Mouse (Mus musculus): Measurements from ENCODE around the gene Cga.

Cga gene

DNA sequence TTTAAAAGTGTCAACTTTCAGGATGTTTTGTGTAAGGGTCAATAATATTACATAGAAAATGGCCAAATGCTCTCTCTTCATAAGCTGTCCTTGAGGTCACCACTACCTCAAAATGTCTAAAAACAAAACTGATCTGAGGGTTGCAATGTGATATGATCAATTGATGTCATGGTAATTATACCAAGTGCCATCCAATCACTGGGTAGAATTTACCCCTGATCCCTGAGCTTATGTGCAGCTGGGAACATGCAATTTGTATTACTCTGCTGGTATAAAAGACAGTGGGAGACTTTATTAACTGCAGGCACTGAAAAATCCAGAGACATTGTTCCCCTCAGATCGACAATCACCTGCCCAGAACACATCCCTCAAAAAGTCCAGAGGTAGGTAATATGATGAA lies at the start of gene Cga:
TSS of gene Cga (plus strand) at position 301 of the 400 bp plus-strand sequence.
- no peak for DNase-seq (ENCODE audit: extremely low spot score)

DNA sequence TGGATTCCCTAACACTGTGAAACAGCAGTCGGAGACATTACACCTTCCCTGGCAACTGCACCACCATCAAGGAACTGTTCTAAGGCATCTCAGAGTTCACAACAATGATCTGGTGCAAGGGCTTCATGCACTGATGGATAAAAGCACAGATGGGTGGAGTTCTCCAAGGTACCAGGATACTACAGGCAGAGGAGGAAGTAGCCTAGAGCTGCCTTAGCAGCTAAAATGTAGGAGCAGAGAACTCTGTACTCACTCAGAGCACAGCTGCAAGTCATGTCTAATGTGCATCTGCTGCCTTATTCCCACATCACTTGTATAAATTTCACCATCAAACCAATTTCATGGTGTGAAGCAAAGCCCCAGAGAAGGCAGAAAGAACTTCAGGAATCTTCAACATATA lies 49.7 kb upstream of the Cga start:
- DNase-seq (ENCODE audit: extremely low spot score): no peak

DNA sequence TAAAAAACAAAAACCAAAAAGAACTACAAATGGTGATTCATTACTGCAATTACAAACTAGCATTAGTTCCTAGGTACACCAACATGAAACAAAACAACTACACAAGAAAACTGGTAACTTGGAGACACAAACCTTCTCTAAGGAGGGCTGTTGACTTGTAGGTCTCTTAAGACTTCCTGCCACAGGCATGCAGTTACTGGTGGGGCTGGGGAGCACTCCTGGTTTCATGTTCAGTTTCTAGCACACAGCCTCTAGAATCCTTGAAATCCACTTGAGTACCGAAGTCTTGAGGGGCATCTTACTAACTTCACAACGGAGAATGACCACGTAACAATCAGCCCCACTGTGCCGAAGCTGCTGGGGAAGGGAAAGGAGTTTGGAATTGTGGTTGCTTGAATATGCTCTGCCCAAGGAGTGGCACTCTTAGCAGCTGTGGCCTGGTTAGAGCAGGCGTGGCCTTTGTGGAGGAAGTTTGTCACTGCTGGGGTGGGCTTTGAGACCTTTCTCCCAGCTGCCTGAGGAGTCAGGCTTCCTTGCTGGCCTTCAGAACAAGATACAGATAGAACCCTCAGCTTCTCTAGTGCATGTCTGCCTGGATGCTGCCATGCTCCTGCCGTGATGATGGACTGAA lies 45.8 kb upstream of the Cga start:
- DNase-seq (ENCODE audit: extremely low spot score): no peak

DNA sequence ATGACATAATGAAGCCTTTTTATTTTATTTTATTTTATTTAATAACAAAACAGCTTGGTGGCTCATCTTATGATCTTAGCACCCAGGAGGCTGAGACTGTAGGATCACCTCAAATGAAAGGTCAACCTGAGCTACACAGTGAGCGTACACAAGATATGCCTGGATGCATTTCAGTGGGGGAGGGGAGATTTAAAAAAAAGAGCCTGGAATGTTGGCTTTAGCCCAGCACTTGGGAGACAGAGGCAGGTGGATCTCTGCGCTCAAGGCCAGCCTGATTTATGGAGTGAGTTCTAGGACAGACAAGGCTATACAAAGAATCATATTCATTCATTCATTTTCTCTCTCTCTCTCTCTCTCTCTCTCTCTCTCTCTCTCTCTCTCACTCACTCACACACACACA lies 43.4 kb upstream of the Cga start:
- DNase-seq (ENCODE audit: extremely low spot score): no peak

DNA sequence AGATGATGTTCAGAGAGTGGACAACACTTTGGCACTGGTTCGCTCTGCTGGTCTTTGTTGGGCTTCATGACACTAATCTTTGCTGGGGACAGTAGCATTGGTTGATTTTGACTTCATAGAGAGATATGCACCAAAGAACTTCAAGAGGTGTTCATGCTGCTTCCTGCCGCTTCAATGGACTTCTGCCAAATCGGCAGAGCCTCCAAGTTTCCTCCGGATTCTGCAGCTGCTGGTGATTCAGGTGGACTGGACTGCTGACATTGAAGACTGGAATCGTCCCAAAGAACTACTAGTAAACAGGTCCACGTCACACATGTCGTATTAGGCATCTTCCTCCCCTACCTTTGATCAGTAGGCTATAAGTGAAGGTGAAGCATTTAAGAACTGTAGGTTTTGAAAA lies 41.5 kb upstream of the Cga start:
- DNase-seq (ENCODE audit: extremely low spot score): no peak

DNA sequence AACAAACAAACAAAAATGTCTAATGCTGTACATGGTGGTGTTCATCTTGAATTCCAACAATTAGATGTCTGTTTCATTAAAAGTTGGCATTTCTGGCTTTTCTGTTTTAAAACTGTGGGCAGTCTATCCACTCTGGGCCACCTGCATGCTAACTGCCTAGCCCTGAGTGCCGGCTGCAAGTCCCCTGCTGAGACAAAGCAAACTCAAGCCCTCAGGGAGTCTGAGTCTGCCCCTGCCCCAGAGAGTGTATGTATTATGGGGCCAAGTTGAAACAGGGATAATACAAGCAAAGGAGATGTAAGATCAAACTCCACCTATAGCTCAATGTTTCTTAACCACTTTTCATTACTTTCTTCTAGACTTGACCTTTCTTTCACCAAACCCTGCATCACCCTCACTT lies 37.6 kb upstream of the Cga start:
- DNase-seq (ENCODE audit: extremely low spot score): no peak

DNA sequence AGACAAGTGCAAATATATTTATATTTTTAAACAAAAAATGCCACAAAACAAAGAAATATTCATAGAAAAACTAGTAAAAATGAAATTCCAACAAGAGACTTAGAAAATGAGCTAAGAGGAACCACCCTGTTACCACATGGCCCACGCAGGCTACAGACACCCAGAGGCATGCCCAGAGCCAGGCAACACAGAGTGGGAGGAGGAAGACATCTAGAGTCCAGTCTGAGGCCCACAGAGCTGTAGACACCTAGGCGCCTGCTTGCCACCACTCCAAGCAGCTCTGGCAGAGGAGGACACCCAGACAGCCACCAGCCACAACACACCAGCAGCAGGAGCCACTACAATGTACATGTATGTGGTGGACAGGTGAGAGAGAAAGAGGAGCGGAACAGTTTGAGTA lies 34.7 kb upstream of the Cga start:
- no peak for DNase-seq (ENCODE audit: extremely low spot score)

DNA sequence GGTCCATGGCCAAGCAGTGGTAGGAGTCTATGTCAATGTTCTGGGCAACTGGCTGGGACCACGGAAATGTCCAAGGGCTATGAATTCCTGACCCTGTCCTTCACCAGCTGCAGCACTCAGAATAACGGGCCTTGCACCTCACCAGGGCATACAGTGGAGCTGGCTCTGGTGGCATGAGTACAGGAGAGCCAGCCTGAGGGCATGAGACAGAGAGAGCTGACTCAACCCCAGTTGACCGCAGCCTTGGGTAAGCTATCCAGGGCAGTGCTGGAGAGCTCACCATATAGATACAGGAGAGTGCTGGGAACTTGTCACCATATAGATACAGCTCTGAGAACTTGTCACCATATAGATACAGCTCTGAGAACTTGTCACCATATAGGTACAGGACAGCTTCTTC lies 34.2 kb upstream of the Cga start:
- DNase-seq (ENCODE audit: extremely low spot score): no peak

DNA sequence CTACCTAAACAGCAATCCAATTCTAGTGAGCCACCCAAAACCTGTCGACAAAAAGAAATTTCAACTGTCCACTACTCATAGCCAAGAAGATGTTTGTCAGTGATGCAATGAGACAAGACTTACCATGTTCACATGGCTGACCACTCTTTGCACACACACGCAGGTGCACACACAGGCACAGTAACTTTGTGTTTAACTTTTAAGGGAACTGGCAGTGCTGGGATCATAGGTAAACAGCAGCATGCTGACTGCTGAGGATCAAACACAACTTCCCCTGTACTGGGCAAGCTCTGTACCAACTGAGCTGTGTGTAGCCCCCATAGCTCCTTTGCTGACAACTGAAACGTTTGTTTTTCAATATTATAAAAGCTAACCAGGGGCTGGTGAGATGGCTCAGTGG lies 32.1 kb upstream of the Cga start:
- no peak for DNase-seq (ENCODE audit: extremely low spot score)

DNA sequence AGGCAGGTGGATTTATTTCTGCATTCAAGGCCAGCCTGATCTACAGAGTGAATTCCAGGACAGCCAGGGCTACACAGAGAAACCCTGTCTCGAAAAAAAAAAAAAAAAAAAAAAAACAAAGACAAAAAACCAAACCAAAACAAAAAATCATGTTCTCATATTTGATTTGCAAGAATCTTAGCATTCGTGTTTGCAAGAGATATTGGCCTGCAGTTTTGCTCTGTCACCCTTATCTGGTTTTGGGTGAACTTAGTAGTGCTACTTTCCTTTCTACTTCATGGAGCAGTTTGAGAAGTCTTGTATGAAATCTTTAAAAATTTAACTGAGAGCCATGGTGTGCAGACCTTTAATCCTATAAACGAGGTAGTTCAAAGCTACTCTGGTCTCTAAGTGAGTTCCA lies 23.8 kb upstream of the Cga start:
- no peak for DNase-seq (ENCODE audit: extremely low spot score)

DNA sequence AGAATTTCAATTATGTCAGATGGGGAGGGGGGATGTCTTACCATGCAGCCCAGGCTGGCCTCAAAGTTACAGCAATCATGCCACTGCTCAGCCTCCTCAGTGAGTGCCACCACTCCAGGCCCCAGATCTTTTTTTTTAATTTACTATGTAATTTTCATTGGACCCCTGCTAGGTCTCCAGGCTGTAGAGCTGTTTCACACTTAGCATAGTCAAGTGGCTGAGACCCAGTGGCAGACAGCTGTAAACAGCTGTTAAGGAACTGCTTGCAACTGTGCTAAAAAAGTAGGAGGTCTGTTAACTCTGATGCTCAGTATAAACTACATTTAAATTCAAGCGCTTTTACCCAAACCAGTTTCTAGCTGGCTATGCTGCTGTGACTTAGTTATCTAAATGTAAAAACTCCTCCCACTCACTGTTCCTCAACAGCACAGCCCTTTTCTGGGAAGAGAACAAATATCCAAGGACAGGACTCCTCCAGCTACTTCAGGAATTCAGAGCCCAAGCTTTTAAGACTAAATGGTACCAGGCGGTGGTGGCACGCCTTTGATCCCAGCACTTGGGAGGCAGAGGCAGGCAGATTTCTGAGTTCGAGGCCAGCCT lies 20.6 kb upstream of the Cga start:
- no peak for DNase-seq (ENCODE audit: extremely low spot score)

DNA sequence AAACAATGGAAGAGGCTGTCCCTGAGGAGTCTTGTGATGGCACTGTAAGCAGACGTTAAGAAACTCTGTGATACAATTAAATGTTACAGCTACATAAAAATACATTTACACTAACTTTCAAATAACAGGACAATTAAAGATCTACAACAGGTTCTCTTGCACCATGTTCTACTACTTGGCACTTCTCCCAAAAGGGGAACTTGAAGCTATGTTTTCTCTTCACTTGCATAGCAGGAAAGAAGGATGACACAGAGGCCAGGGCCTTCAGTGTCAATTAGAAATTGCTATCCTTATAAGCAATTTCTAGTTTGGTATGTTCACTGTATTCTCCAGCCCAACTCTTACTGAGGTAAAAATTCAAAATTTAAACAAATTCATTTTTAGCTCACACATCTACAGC lies 19.3 kb upstream of the Cga start:
- DNase-seq (ENCODE audit: extremely low spot score): no peak

DNA sequence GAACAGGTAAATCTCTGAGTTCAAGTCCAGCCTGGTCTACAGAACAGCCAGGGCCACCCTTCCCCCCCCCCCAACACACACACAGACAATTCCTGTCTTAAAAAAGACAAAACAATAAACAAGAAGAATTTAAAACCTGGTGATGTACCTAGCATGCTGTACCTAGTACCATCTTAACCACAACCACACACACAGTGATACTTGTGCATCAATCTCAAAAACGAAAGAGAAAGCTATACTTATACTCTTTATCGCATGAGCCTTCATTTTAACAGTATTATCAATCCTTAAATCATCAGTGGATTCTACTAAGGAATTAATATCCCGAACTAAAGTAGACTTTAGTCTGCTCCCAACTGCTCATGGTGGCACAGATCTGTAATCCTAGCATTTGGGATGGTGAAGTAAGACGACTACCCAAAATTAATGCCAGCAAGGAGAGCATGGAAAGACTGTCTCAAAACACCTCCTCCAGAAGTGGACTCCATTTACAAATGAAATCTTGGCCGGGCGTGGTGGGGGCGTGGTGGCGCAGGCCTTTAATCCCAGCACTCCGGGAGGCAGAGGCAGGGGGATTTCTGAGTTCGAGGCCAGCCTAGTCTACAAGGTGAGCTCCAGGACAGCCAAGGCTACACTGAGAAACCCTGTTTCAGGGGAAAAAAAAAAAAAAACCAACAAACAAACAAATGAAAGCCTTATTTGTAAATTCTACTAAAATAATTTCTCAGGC lies 12.5 kb upstream of the Cga start:
- no peak for DNase-seq (ENCODE audit: extremely low spot score)

DNA sequence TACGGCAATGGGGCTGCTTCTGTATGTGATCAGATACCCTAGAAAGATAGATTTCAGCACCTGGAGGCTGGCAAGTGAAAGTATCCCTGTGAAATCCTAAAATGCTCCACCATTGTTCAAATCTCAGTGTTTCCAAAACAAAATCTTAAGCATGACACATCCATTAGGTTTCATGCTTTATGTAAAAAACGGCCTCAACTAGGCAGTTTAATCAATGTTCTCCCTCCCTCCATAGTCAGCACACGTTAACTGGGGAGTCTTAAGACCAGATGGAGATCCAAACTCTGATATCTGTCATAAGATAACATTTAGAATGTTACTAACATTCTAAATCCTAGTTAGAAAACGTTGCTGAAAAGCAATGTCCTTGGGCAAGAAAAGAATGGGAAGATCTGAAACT lies 11.7 kb upstream of the Cga start:
- DNase-seq (ENCODE audit: extremely low spot score): no peak

DNA sequence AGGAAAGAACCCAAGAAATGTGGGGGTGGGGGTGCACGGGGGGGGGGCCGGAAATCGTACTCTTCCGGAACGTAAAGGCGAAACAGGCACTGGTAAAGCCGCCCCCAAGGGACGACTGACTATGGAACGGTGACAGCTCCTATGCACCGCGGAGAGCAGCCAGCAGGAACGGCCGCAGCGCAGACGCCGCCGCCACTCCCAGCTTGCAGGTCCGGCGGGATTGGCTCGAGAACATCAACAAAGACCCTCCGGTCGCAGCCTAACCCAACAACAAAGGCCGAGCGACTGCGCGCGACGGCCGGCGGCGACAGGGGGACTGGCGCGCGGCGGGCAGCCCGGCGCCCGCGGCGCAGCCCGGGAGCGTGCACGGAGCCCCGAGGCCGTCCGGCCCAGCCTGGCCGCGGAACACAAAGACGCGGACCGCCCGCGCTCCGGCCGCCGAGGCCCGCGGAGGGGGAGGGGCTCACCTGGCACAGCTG lies 11.2 kb upstream of the Cga start:
- DNase-seq (ENCODE audit: extremely low spot score): peak; percentile 73

DNA sequence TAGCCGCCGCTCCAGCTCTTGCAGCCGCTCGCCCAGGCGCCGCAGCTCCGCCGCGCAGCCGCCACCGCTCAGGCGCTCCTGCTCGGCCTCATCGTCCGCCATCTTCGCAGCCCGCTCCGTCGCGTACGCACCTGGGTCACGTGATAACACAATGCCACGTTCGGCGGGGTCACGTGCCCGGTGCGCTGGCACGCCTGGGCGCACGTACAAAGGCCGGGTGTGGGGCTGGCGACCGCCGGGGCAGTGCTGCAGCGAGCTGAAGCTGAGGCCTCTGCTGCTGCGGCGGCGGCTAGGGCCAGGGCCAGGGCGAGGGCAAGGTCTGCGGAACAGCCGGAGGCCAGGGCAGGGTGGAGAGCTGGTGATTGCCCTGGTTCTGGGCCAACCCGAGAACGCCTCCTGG lies 10.8 kb upstream of the Cga start, which contains the start of gene Zfp292:
TSS of gene Zfp292 (minus strand) at position 143 of the 400 bp plus-strand sequence.
- peak; percentile 93 for DNase-seq (ENCODE audit: extremely low spot score)

DNA sequence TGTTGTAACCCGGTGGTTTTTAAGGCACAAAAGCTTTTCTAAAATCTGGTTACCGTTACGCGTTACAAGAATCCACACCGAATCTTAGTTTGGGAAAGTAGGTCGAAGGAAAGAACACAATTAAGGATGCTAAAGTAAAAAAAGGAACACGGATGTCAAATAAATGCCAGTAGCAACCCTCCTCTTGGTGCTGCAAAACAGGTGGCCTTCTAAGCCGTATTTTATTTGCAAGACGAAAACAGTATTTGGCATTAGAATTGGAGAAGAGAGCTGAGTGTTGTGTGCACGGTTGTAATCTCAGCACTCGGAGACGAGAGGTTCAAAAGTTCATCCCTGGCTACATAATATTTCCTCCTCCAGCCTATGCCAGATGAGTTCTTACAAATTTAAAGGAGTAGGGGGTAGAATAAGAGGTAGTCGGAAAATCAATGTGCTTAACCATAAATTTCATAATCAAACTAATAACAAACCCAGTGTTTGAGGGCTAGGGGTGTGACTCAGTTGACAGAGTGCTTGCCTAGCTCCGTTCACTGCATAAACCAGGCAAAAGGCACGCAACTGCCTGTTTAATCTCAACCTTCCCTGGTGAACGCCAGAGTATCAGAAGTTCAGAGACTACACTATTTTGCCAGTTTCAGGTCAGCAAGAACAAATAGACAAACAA lies 10.1 kb upstream of the Cga start:
- DNase-seq (ENCODE audit: extremely low spot score): no peak

DNA sequence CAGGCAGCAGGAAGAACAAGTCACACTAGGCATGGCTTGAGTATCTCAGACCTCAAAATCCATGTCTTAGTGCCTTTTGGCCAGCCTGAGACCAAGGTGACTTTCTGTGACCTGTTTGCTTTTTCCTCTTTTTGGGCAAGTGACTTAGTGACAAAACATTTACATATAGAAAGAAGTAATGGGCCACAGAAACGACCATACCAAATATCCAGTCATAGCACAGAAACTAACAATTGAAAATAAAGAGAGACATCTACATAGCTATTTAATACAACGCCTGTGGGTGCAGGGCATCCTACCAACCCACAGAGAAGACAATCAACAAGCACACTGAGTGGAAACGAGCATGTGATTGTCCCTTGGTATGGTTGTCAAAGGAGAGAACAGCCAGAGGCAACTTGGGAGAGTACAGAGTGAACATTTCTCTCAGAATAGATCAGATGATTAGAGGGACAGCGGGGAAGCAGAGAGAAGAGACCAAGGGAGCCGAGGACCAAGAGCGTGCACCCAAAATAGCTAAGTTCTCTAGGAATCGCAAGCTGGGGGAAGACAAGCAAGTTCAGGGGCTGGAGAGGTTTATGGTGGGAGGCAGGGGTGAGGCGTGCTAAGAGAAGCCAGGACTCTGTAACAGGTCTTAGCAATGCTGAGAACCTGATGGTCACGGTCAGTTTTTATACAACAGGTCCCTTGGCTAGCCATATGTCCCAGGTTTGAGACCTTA lies 7.8 kb upstream of the Cga start:
- no peak for DNase-seq (ENCODE audit: extremely low spot score)

DNA sequence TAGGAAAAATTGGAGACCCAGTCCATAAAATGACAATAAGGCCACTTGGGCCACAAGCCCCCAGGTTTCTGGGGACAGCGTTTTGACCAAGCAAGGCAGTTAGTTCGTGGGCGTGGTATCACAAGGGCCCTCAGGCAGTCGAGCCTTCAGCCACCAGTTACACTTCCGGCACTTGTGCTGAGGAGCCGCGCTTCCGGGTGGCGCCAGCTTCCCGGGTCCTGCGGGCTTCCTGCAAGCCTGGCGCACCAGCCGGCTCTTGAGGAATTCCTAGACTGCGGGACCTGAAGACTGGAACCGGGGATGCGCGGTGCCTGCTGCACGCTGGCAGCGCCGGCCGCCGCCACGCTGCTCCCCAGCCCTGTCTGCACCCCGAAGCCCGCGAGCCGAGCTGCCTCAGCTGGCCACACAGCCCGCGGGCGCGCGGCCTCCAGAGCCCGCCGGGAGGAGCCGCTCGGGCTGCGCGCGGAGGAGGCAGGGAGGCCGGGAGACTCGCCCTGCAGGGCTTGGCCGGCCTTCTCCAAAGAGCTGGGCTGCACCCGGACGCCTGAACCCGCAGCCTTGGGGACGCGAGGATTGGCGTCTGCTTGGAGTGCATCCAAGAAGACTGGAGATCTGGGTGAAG lies 7.0 kb upstream of the Cga start:
- peak; percentile 86 for DNase-seq (ENCODE audit: extremely low spot score)

DNA sequence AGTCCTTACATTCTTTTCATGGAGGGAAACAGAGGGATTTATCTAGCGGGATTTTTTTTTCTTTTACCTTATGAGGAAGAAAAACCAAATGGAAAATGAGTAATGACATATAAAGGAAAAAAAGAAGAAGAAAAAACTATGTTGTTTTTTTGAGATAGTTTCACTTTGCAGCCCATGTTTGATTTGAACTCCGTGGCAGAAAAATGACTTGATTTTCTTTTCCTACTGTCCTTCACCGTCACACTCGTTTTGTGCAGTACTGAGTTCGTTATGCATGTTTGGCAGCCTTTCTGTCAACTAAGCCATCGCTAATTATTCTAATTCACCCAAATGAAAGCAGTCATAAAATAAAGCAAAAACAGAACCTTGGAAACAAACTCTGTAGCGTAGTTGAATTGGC lies 6.3 kb upstream of the Cga start:
- DNase-seq (ENCODE audit: extremely low spot score): no peak

DNA sequence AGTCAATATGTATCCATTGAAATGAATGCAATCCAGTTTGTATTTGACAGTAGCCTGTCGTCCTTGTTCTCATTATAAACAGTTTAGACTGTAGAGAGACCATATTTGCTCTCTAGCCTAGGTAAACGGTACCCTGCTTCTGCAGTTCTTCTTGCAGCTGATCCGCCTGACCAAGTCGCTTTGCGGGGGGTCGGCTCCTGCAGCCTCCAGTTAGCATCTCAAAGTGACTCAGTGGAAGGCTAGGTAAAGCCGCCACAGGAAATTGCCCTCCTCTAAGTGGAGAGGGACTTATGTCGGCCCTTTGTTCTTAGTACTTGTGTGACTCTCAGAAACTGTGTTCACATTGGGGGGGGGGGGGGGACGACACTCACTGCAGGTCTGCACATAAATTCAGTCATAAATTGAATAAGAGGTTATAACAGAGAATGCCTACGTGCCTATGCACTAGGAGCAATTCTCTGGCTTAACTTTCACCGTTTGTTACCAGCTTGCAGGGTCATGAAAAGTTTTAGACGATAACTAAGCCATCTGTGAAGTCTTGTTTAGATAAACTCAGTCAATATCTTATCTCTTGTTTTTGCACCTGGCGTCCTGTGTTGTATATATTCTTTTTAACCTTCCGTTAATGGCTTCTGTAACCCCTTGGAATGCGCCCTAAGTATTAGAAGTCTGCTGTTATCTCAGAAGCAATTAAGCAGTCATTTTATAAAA lies 4.3 kb upstream of the Cga start:
- no peak for DNase-seq (ENCODE audit: extremely low spot score)
